Mouse (Mus musculus): ENCODE results near the gene Olfr549.

Olfr549 gene

GRCm38 (mm10) chr7:102591786-102592185 is 42.1 kb downstream of the Olfr549 start, which contains the start of gene Olfr551:
Gene Olfr551, minus strand, starts transcription at chr7:102591886.
- CTCF ChIA-PET = no interaction called here

- CTCF ChIA-PET = no interaction called here
Observed at GRCm38 (mm10) chr7:102597378-102598031, 47.8 kb downstream of the Olfr549 start, which contains the start of gene Olfr552. Gene Olfr552, plus strand, starts transcription at chr7:102597770.
